Mouse (Mus musculus): Measurements from ENCODE around the gene Zdhhc4.

Gene Zdhhc4

GRCm38 (mm10) chr5:143328690-143329495 is at the start of gene Zdhhc4:
TSS of gene Zdhhc4 (minus strand) at chr5:143329256.
- in situ Hi-C loops (cut with MboI; ENCODE audit: low sequenced_read_pairs): no loop called here

- in situ Hi-C loops (cut with MboI; ENCODE audit: low sequenced_read_pairs): no loop called here
Measured at GRCm38 (mm10) chr5:143376156-143376555, 47.1 kb upstream of the Zdhhc4 start.

- in situ Hi-C loops (cut with MboI; ENCODE audit: low sequenced_read_pairs): no loop called here
Measured at GRCm38 (mm10) chr5:143375242-143375641, 46.2 kb upstream of the Zdhhc4 start.

GRCm38 (mm10) chr5:143372818-143373217 is 43.8 kb upstream of the Zdhhc4 start:
- in situ Hi-C loops (cut with MboI; ENCODE audit: low sequenced_read_pairs): no loop called here

GRCm38 (mm10) chr5:143371146-143371510 is 42.1 kb upstream of the Zdhhc4 start:
- in situ Hi-C loops (cut with MboI; ENCODE audit: low sequenced_read_pairs): no loop called here

GRCm38 (mm10) chr5:143370416-143371145 is 41.5 kb upstream of the Zdhhc4 start:
- in situ Hi-C loops (cut with MboI; ENCODE audit: low sequenced_read_pairs): no loop called here

GRCm38 (mm10) chr5:143369611-143370255 is 40.7 kb upstream of the Zdhhc4 start:
- in situ Hi-C loops (cut with MboI; ENCODE audit: low sequenced_read_pairs): no loop called here

GRCm38 (mm10) chr5:143367931-143368330 is 38.9 kb upstream of the Zdhhc4 start:
- in situ Hi-C loops (cut with MboI; ENCODE audit: low sequenced_read_pairs): no loop called here

GRCm38 (mm10) chr5:143363678-143364615 is 34.9 kb upstream of the Zdhhc4 start:
- in situ Hi-C loops (cut with MboI; ENCODE audit: low sequenced_read_pairs): no loop called here

GRCm38 (mm10) chr5:143361428-143361827 is 32.4 kb upstream of the Zdhhc4 start:
- in situ Hi-C loops (cut with MboI; ENCODE audit: low sequenced_read_pairs): no loop called here

GRCm38 (mm10) chr5:143360000-143360399 is 30.9 kb upstream of the Zdhhc4 start:
- in situ Hi-C loops (cut with MboI; ENCODE audit: low sequenced_read_pairs): no loop called here

- in situ Hi-C loops (cut with MboI; ENCODE audit: low sequenced_read_pairs): no loop called here
Measured at GRCm38 (mm10) chr5:143359263-143359662, 30.2 kb upstream of the Zdhhc4 start.

- in situ Hi-C loops (cut with MboI; ENCODE audit: low sequenced_read_pairs): no loop called here
Measured at GRCm38 (mm10) chr5:143357564-143357963, 28.5 kb upstream of the Zdhhc4 start.

GRCm38 (mm10) chr5:143356686-143357388 is 27.8 kb upstream of the Zdhhc4 start, which contains the start of gene Grid2ip:
TSS of gene Grid2ip (plus strand) at chr5:143357338.
- in situ Hi-C loops (cut with MboI; ENCODE audit: low sequenced_read_pairs): no loop called here

GRCm38 (mm10) chr5:143356017-143356416 is 27.0 kb upstream of the Zdhhc4 start:
- in situ Hi-C loops (cut with MboI; ENCODE audit: low sequenced_read_pairs): no loop called here

- in situ Hi-C loops (cut with MboI; ENCODE audit: low sequenced_read_pairs): no loop called here
Measured at GRCm38 (mm10) chr5:143346367-143346766, 17.3 kb upstream of the Zdhhc4 start.

- in situ Hi-C loops (cut with MboI; ENCODE audit: low sequenced_read_pairs): no loop called here
Measured at GRCm38 (mm10) chr5:143339603-143340002, 10.5 kb upstream of the Zdhhc4 start.

- in situ Hi-C loops (cut with MboI; ENCODE audit: low sequenced_read_pairs): no loop called here
Measured at GRCm38 (mm10) chr5:143336559-143336958, 7.5 kb upstream of the Zdhhc4 start.

GRCm38 (mm10) chr5:143335089-143335460 is 6.0 kb upstream of the Zdhhc4 start:
- in situ Hi-C loops (cut with MboI; ENCODE audit: low sequenced_read_pairs): no loop called here
